Mouse (Mus musculus): Measurements from ENCODE around the gene Ube2s. TPM values are rescaled to one million over a fixed set of nuclear protein-coding genes. Genes with fewer than 3 reads are reported as not detected.

Gene Ube2s
- total and polyA plus RNA-seq, 3 experiments: 341 to 740 TPM; not detected in 1

GRCm38 (mm10) chr7:4746326-4746980 lies 65.9 kb downstream of the Ube2s start:
- H3K27ac ChIP-seq (ENCODE audit: control insufficient read depth, low read depth, low read length): no peak overlapping the region
- H3K4me3 ChIP-seq (ENCODE audit: control insufficient read depth in 1 of 2, insufficient read depth in 1 of 2, low read depth in 2 of 2, low read length in 2 of 2): no peak overlapping the region
- peaks cover 0 to 7% of the 10 kb centered on the region in 2 experiments; a peak in 2 of 4 replicates for H3K4me1 ChIP-seq (ENCODE audit: control insufficient read depth in 1 of 2, insufficient read depth in 2 of 2, low read length in 2 of 2)
- H3K79me2 ChIP-seq (ENCODE audit: control insufficient read depth, insufficient read depth, low read length, poor library complexity): no peaks in the 10 kb centered on the region
- no peaks in the 10 kb centered on the region for H3K36me3 ChIP-seq (ENCODE audit: control insufficient read depth in 1 of 2, insufficient read depth in 2 of 2, low read length in 2 of 2)
- DNase-seq (ENCODE audit: low read depth, low spot score): no peak
- H3K27me3 ChIP-seq (ENCODE audit: control insufficient read depth in 1 of 2, insufficient read depth in 2 of 2, low read length in 2 of 2): no peaks in the 10 kb centered on the region
- TF ChIP-seq POLR2AphosphoS2 (IDR thresholded peaks at IDR 0.05; ENCODE audit: low read length): no peak
- H3K9me3 ChIP-seq (replicated peaks; ENCODE audit: insufficient read depth, low read length): no peaks in the 10 kb centered on the region
- no peak overlapping the region for H3K9ac ChIP-seq (ENCODE audit: control insufficient read depth, low read depth, low read length, poor library complexity, severe bottlenecking)

DNA sequence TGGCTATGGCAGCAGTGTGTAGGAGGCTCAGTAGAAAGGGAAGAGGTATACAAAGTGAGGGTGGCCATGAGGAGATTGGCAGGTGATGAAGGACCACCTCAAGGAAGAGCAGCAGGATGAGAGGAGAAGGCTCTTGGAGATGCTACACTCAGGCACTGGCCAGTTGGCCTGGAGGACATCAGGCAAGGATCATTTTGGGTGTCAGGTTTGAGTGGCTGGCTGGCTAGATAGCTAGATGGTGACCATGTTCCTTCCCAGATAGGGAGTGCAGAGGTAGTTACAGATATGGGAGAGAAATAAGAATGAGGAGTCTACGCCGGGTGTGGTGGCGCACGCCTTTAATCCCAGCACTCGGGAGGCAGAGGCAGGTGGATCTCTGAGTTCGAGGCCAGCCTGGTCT lies 67.5 kb downstream of the Ube2s start:
- Histone ChIP-seq H3K9me3 (replicated peaks; ENCODE audit: insufficient read depth, low read length) (no peaks in the 10 kb centered on the region), H3K9ac (ENCODE audit: control insufficient read depth, low read depth, low read length, poor library complexity, severe bottlenecking) (no peak overlapping the region), H3K27me3 (ENCODE audit: control insufficient read depth in 1 of 2, insufficient read depth in 2 of 2, low read length in 2 of 2) (no peaks in the 10 kb centered on the region), H3K79me2 (ENCODE audit: control insufficient read depth, insufficient read depth, low read length, poor library complexity) (no peaks in the 10 kb centered on the region; the same call in 1 of the 2 replicates), H3K4me1 (ENCODE audit: control insufficient read depth in 1 of 2, insufficient read depth in 2 of 2, low read length in 2 of 2) (peaks cover 2 to 9% of the 10 kb centered on the region in 2 experiments; a peak in 3 of 4 replicates), H3K36me3 (ENCODE audit: control insufficient read depth in 1 of 2, insufficient read depth in 2 of 2, low read length in 2 of 2) (no peaks in the 10 kb centered on the region), H3K4me3 (ENCODE audit: control insufficient read depth in 1 of 2, insufficient read depth in 1 of 2, low read depth in 2 of 2, low read length in 2 of 2) (no peak overlapping the region), H3K27ac (ENCODE audit: control insufficient read depth, low read depth, low read length) (no peak overlapping the region)
- TF ChIP-seq BHLHE40 (IDR thresholded peaks at IDR 0.05; ENCODE audit: borderline replicate concordance, low read depth, low read length) (no peak), E2F4 (IDR thresholded peaks at IDR 0.05; ENCODE audit: borderline replicate concordance, low read depth, low read length) (no peak), USF2 (IDR thresholded peaks at IDR 0.05; ENCODE audit: borderline replicate concordance in 1 of 2, insufficient read depth in 1 of 2, low read depth in 1 of 2, low read length in 2 of 2) (no peak), RCOR1 (IDR thresholded peaks at IDR 0.05; ENCODE audit: low read depth, low read length) (no peak), SMC3 (IDR thresholded peaks at IDR 0.05; ENCODE audit: low read depth, low read length) (no peak), MYB (IDR thresholded peaks at IDR 0.05; ENCODE audit: low read depth, low read length) (no peak), CHD1 (IDR thresholded peaks at IDR 0.05; ENCODE audit: low read depth, low read length) (no peak), POLR2A (IDR thresholded peaks at IDR 0.05; ENCODE audit: control insufficient read depth in 1 of 2, insufficient read depth in 1 of 2, low read depth in 1 of 2, low read length in 2 of 2, poor library complexity in 1 of 2) (no peak), MAFK (IDR thresholded peaks at IDR 0.05; ENCODE audit: borderline replicate concordance, low read depth, low read length) (no peak)
- no peak for DNase-seq (ENCODE audit: low read depth, low spot score)

Other genes with a start within 250 kb of the Ube2s start
Only the 30 nearest of the 32 such genes appear.
- gene Ptprh, start 208.5 kb downstream of the Ube2s start, total RNA-seq (2012; rRNA removed): not detected in 2 replicates
- gene Ptprh, start 208.5 kb downstream of the Ube2s start, polyA plus RNA-seq (2012; ENCODE audit: insufficient read depth in 1 of 2, insufficient read length in 2 of 2, low read depth in 1 of 2, low replicate concordance in 2 of 2, missing spikeins in 1 of 2): not detected
- 9.4 and 10.2 TPM in 2 replicates for gene Tmem86b, start 181.2 kb downstream of the Ube2s start, total RNA-seq (2012; rRNA removed)
- gene Tmem86b, start 181.2 kb downstream of the Ube2s start, polyA plus RNA-seq (2012; ENCODE audit: insufficient read depth in 1 of 2, insufficient read length in 2 of 2, low read depth in 1 of 2, low replicate concordance in 2 of 2, missing spikeins in 1 of 2): 10 to 100 TPM in 1 of 2 experiments, not detected in 1; 31.6 TPM
- 89.5 and 93.1 TPM in 2 replicates for gene Ppp6r1, start 153.6 kb downstream of the Ube2s start, total RNA-seq (2012; rRNA removed)
- 100 to 1,000 TPM in 1 of 2 experiments, not detected in 1; 167 TPM for gene Ppp6r1, start 153.6 kb downstream of the Ube2s start, polyA plus RNA-seq (2012; ENCODE audit: insufficient read depth in 1 of 2, insufficient read length in 2 of 2, low read depth in 1 of 2, low replicate concordance in 2 of 2, missing spikeins in 1 of 2)
- gene Hspbp1, start 127.5 kb downstream of the Ube2s start, total RNA-seq (2012; rRNA removed): 101 and 111 TPM in 2 replicates
- 100 to 1,000 TPM in 1 of 2 experiments, not detected in 1; 101 TPM for gene Hspbp1, start 127.5 kb downstream of the Ube2s start, polyA plus RNA-seq (2012; ENCODE audit: insufficient read depth in 1 of 2, insufficient read length in 2 of 2, low read depth in 1 of 2, low replicate concordance in 2 of 2, missing spikeins in 1 of 2)
- gene Brsk1, start 122.0 kb downstream of the Ube2s start, total RNA-seq (2012; rRNA removed): not detected in 2 replicates
- gene Brsk1, start 122.0 kb downstream of the Ube2s start, polyA plus RNA-seq (2012; ENCODE audit: insufficient read depth in 1 of 2, insufficient read length in 2 of 2, low read depth in 1 of 2, low replicate concordance in 2 of 2, missing spikeins in 1 of 2): under 1 TPM in 1 of 2 experiments, not detected in 1; 0.06 TPM
- gene Tmem150b, start 87.3 kb downstream of the Ube2s start, total RNA-seq (2012; rRNA removed): 0.31 and 0.39 TPM in 2 replicates
- gene Tmem150b, start 87.3 kb downstream of the Ube2s start, polyA plus RNA-seq (2012; ENCODE audit: insufficient read depth in 1 of 2, insufficient read length in 2 of 2, low read depth in 1 of 2, low replicate concordance in 2 of 2, missing spikeins in 1 of 2): 1 to 10 TPM in 1 of 2 experiments, not detected in 1; 1.4 TPM
- 21.0 and 21.8 TPM in 2 replicates for gene Kmt5c, start 72.5 kb downstream of the Ube2s start, total RNA-seq (2012; rRNA removed)
- gene Kmt5c, start 72.5 kb downstream of the Ube2s start, polyA plus RNA-seq (2012; ENCODE audit: insufficient read depth in 1 of 2, insufficient read length in 2 of 2, low read depth in 1 of 2, low replicate concordance in 2 of 2, missing spikeins in 1 of 2): 10 to 100 TPM in 1 of 2 experiments, not detected in 1; 60.2 TPM
- gene Cox6b2, start 59.5 kb downstream of the Ube2s start, total RNA-seq (2012; rRNA removed): 4.6 and 8.7 TPM in 2 replicates
- 10 to 100 TPM in 1 of 2 experiments, not detected in 1; 36.3 TPM for gene Cox6b2, start 59.5 kb downstream of the Ube2s start, polyA plus RNA-seq (2012; ENCODE audit: insufficient read depth in 1 of 2, insufficient read length in 2 of 2, low read depth in 1 of 2, low replicate concordance in 2 of 2, missing spikeins in 1 of 2)
- not detected in 2 replicates for gene Fam71e2, start 41.3 kb downstream of the Ube2s start, total RNA-seq (2012; rRNA removed)
- gene Fam71e2, start 41.3 kb downstream of the Ube2s start, polyA plus RNA-seq (2012; ENCODE audit: insufficient read depth in 1 of 2, insufficient read length in 2 of 2, low read depth in 1 of 2, low replicate concordance in 2 of 2, missing spikeins in 1 of 2): not detected
- gene Il11, start 29.7 kb downstream of the Ube2s start, total RNA-seq (2012; rRNA removed): 0.12 TPM in 1 of 2 replicates, not detected in the other
- gene Il11, start 29.7 kb downstream of the Ube2s start, polyA plus RNA-seq (2012; ENCODE audit: insufficient read depth in 1 of 2, insufficient read length in 2 of 2, low read depth in 1 of 2, low replicate concordance in 2 of 2, missing spikeins in 1 of 2): under 1 TPM in 1 of 2 experiments, not detected in 1; 0.07 TPM
- not detected in 2 replicates for gene Tmem190, start 29.7 kb downstream of the Ube2s start, total RNA-seq (2012; rRNA removed)
- gene Tmem190, start 29.7 kb downstream of the Ube2s start, polyA plus RNA-seq (2012; ENCODE audit: insufficient read depth in 1 of 2, insufficient read length in 2 of 2, low read depth in 1 of 2, low replicate concordance in 2 of 2, missing spikeins in 1 of 2): 1 to 10 TPM in 1 of 2 experiments, not detected in 1; 1.6 TPM
- 20.9 and 23.8 TPM in 2 replicates for gene Tmem238, start 22.9 kb downstream of the Ube2s start, total RNA-seq (2012; rRNA removed)
- gene Tmem238, start 22.9 kb downstream of the Ube2s start, polyA plus RNA-seq (2012; ENCODE audit: insufficient read depth in 1 of 2, insufficient read length in 2 of 2, low read depth in 1 of 2, low replicate concordance in 2 of 2, missing spikeins in 1 of 2): 10 to 100 TPM in 1 of 2 experiments, not detected in 1; 31.3 TPM
- gene Rpl28, start 19.7 kb downstream of the Ube2s start, total RNA-seq (2012; rRNA removed): 2,026 and 2,264 TPM in 2 replicates
- 1,000 to 10,000 TPM in 1 of 2 experiments, 100 to 1,000 TPM in 1; 1,000 to 9,991 TPM for gene Rpl28, start 19.7 kb downstream of the Ube2s start, polyA plus RNA-seq (2012; ENCODE audit: insufficient read depth in 1 of 2, insufficient read length in 2 of 2, low read depth in 1 of 2, low replicate concordance in 2 of 2, missing spikeins in 1 of 2)
- not detected in 2 replicates for gene Shisa7, start 32.1 kb upstream of the Ube2s start, total RNA-seq (2012; rRNA removed)
- under 1 TPM in 1 of 2 experiments, not detected in 1; 0.07 TPM for gene Shisa7, start 32.1 kb upstream of the Ube2s start, polyA plus RNA-seq (2012; ENCODE audit: insufficient read depth in 1 of 2, insufficient read length in 2 of 2, low read depth in 1 of 2, low replicate concordance in 2 of 2, missing spikeins in 1 of 2)
- 2.6 and 2.8 TPM in 2 replicates for gene Isoc2b, start 57.7 kb upstream of the Ube2s start, total RNA-seq (2012; rRNA removed)
- 1 to 10 TPM in 1 of 2 experiments, not detected in 1; 3.0 TPM for gene Isoc2b, start 57.7 kb upstream of the Ube2s start, polyA plus RNA-seq (2012; ENCODE audit: insufficient read depth in 1 of 2, insufficient read length in 2 of 2, low read depth in 1 of 2, low replicate concordance in 2 of 2, missing spikeins in 1 of 2)
- 11.1 and 12.4 TPM in 2 replicates for gene Isoc2a, start 64.6 kb upstream of the Ube2s start, total RNA-seq (2012; rRNA removed)
- 10 to 100 TPM in 1 of 2 experiments, not detected in 1; 20.6 TPM for gene Isoc2a, start 64.6 kb upstream of the Ube2s start, polyA plus RNA-seq (2012; ENCODE audit: insufficient read depth in 1 of 2, insufficient read length in 2 of 2, low read depth in 1 of 2, low replicate concordance in 2 of 2, missing spikeins in 1 of 2)
- gene Gm36210, start 93.9 kb upstream of the Ube2s start, total RNA-seq (2012; rRNA removed): 0.15 TPM in 1 of 2 replicates, not detected in the other
- gene Gm36210, start 93.9 kb upstream of the Ube2s start, polyA plus RNA-seq (2012; ENCODE audit: insufficient read depth in 1 of 2, insufficient read length in 2 of 2, low read depth in 1 of 2, low replicate concordance in 2 of 2, missing spikeins in 1 of 2): under 1 TPM in 1 of 2 experiments, not detected in 1; 0.97 TPM
- 2.5 and 3.3 TPM in 2 replicates for gene Zfp628, start 102.6 kb upstream of the Ube2s start, total RNA-seq (2012; rRNA removed)
- 10 to 100 TPM in 1 of 2 experiments, not detected in 1; 17.6 TPM for gene Zfp628, start 102.6 kb upstream of the Ube2s start, polyA plus RNA-seq (2012; ENCODE audit: insufficient read depth in 1 of 2, insufficient read length in 2 of 2, low read depth in 1 of 2, low replicate concordance in 2 of 2, missing spikeins in 1 of 2)
- 0.81 and 0.85 TPM in 2 replicates for gene Nat14, start 109.4 kb upstream of the Ube2s start, total RNA-seq (2012; rRNA removed)
- 1 to 10 TPM in 1 of 2 experiments, not detected in 1; 1.9 TPM for gene Nat14, start 109.4 kb upstream of the Ube2s start, polyA plus RNA-seq (2012; ENCODE audit: insufficient read depth in 1 of 2, insufficient read length in 2 of 2, low read depth in 1 of 2, low replicate concordance in 2 of 2, missing spikeins in 1 of 2)
- 0.04 TPM in 1 of 2 replicates, not detected in the other for gene Ssc5d, start 113.2 kb upstream of the Ube2s start, total RNA-seq (2012; rRNA removed)
- under 1 TPM in 1 of 2 experiments, not detected in 1; 0.17 TPM for gene Ssc5d, start 113.2 kb upstream of the Ube2s start, polyA plus RNA-seq (2012; ENCODE audit: insufficient read depth in 1 of 2, insufficient read length in 2 of 2, low read depth in 1 of 2, low replicate concordance in 2 of 2, missing spikeins in 1 of 2)
- not detected in 2 replicates for gene Sbk2, start 151.8 kb upstream of the Ube2s start, total RNA-seq (2012; rRNA removed)
- gene Sbk2, start 151.8 kb upstream of the Ube2s start, polyA plus RNA-seq (2012; ENCODE audit: insufficient read depth in 1 of 2, insufficient read length in 2 of 2, low read depth in 1 of 2, low replicate concordance in 2 of 2, missing spikeins in 1 of 2): not detected
- not detected in 2 replicates for gene Sbk3, start 158.6 kb upstream of the Ube2s start, total RNA-seq (2012; rRNA removed)
- gene Sbk3, start 158.6 kb upstream of the Ube2s start, polyA plus RNA-seq (2012; ENCODE audit: insufficient read depth in 1 of 2, insufficient read length in 2 of 2, low read depth in 1 of 2, low replicate concordance in 2 of 2, missing spikeins in 1 of 2): not detected
- gene Zfp579, start 183.6 kb upstream of the Ube2s start, total RNA-seq (2012; rRNA removed): 0.42 and 0.54 TPM in 2 replicates
- gene Zfp579, start 183.6 kb upstream of the Ube2s start, polyA plus RNA-seq (2012; ENCODE audit: insufficient read depth in 1 of 2, insufficient read length in 2 of 2, low read depth in 1 of 2, low replicate concordance in 2 of 2, missing spikeins in 1 of 2): 1 to 10 TPM in 1 of 2 experiments, not detected in 1; 3.6 TPM
- 9.2 and 9.4 TPM in 2 replicates for gene Zfp524, start 201.8 kb upstream of the Ube2s start, total RNA-seq (2012; rRNA removed)
- 10 to 100 TPM in 1 of 2 experiments, not detected in 1; 12.7 TPM for gene Zfp524, start 201.8 kb upstream of the Ube2s start, polyA plus RNA-seq (2012; ENCODE audit: insufficient read depth in 1 of 2, insufficient read length in 2 of 2, low read depth in 1 of 2, low replicate concordance in 2 of 2, missing spikeins in 1 of 2)
- 27.5 and 28.1 TPM in 2 replicates for gene Fiz1, start 202.1 kb upstream of the Ube2s start, total RNA-seq (2012; rRNA removed)
- gene Fiz1, start 202.1 kb upstream of the Ube2s start, polyA plus RNA-seq (2012; ENCODE audit: insufficient read depth in 1 of 2, insufficient read length in 2 of 2, low read depth in 1 of 2, low replicate concordance in 2 of 2, missing spikeins in 1 of 2): 10 to 100 TPM in 1 of 2 experiments, not detected in 1; 56.5 TPM
- gene Gm44973, start 202.9 kb upstream of the Ube2s start, total RNA-seq (2012; rRNA removed): not detected in 2 replicates
- gene Gm44973, start 202.9 kb upstream of the Ube2s start, polyA plus RNA-seq (2012; ENCODE audit: insufficient read depth in 1 of 2, insufficient read length in 2 of 2, low read depth in 1 of 2, low replicate concordance in 2 of 2, missing spikeins in 1 of 2): 1 to 10 TPM in 1 of 2 experiments, not detected in 1; 7.9 TPM
- gene Zfp865, start 207.8 kb upstream of the Ube2s start, total RNA-seq (2012; rRNA removed): 12.2 and 12.7 TPM in 2 replicates
- gene Zfp865, start 207.8 kb upstream of the Ube2s start, polyA plus RNA-seq (2012; ENCODE audit: insufficient read depth in 1 of 2, insufficient read length in 2 of 2, low read depth in 1 of 2, low replicate concordance in 2 of 2, missing spikeins in 1 of 2): 10 to 100 TPM in 1 of 2 experiments, not detected in 1; 34.6 TPM
- 0.39 and 0.50 TPM in 2 replicates for gene Ccdc106, start 208.0 kb upstream of the Ube2s start, total RNA-seq (2012; rRNA removed)
- gene Ccdc106, start 208.0 kb upstream of the Ube2s start, polyA plus RNA-seq (2012; ENCODE audit: insufficient read depth in 1 of 2, insufficient read length in 2 of 2, low read depth in 1 of 2, low replicate concordance in 2 of 2, missing spikeins in 1 of 2): under 1 TPM in 1 of 2 experiments, not detected in 1; 0.82 TPM
- not detected in 2 replicates for gene 4632433K11Rik, start 221.5 kb upstream of the Ube2s start, total RNA-seq (2012; rRNA removed)
- not detected for gene 4632433K11Rik, start 221.5 kb upstream of the Ube2s start, polyA plus RNA-seq (2012; ENCODE audit: insufficient read depth in 1 of 2, insufficient read length in 2 of 2, low read depth in 1 of 2, low replicate concordance in 2 of 2, missing spikeins in 1 of 2)
- gene Zfp784, start 225.9 kb upstream of the Ube2s start, total RNA-seq (2012; rRNA removed): 0.96 and 1.2 TPM in 2 replicates
- gene Zfp784, start 225.9 kb upstream of the Ube2s start, polyA plus RNA-seq (2012; ENCODE audit: insufficient read depth in 1 of 2, insufficient read length in 2 of 2, low read depth in 1 of 2, low replicate concordance in 2 of 2, missing spikeins in 1 of 2): 1 to 10 TPM in 1 of 2 experiments, not detected in 1; 2.9 TPM

All from MEL (cell line).